Mouse (Mus musculus) c-Kit-positive CD71-positive TER-119-negative erythroid progenitor cells, embryonic 14.5 days (primary cell): ENCODE data around the gene Slc51b.

Experiments
- DNase-seq: peaks from one replicate; pipeline ENCODE4 v3.0.0-alpha.2; 2013; ENCODE audit warnings: low read depth

Slc51b gene

GRCm38 (mm10) chr9:65372449-65372848, 50.3 kb downstream of the Slc51b start:
- DNase-seq: no peak

GRCm38 (mm10) chr9:65371756-65372155, 51.0 kb downstream of the Slc51b start:
- no peak for DNase-seq

- no peak for DNase-seq
Measured at GRCm38 (mm10) chr9:65365721-65366120, 57.0 kb downstream of the Slc51b start.

- no peak for DNase-seq
Measured at GRCm38 (mm10) chr9:65363684-65364083, 59.1 kb downstream of the Slc51b start.
